Mouse (Mus musculus) ES-E14 (cell line): ENCODE results near the gene Polr2j. TPM values are rescaled to one million over a fixed set of nuclear protein-coding genes. Genes with fewer than 3 reads are reported as not detected.

Experiments
- DNase-seq: peaks from one replicate; pipeline ENCODE4 v3.0.0-alpha.2; 2013; ENCODE audit warnings: low read depth, low spot score
- H3K27ac ChIP-seq: 2 replicates; pipeline ENCODE4 v1.5.1; 2012; ENCODE audit warnings: low read depth, mild to moderate bottlenecking, low read length, moderate library complexity, mixed read lengths; ENCODE audit not compliant: poor library complexity, insufficient read depth, severe bottlenecking
- H3K36me3 ChIP-seq: 2 replicates; pipeline ENCODE4 v1.6.1; 2012; ENCODE audit warnings: mild to moderate bottlenecking, low read length, moderate library complexity, mixed read lengths; ENCODE audit not compliant: control insufficient read depth, poor library complexity, insufficient read depth, severe bottlenecking
- H3K4me1 ChIP-seq, 2 experiments: fragments of 150-350 bp in 1 of 2; sonication (generic) in 1 of 2; 2 replicates each; pipeline ENCODE4 v1.6.1; 2012; ENCODE audit warnings: low read length in 2 of 2, mild to moderate bottlenecking in 1 of 2, mixed read lengths in 1 of 2; ENCODE audit not compliant: control insufficient read depth in 2 of 2, insufficient read depth in 2 of 2, poor library complexity in 1 of 2
- H3K4me3 ChIP-seq, 2 experiments: fragments of 150-350 bp in 1 of 2; sonication (generic) in 1 of 2; 2 replicates each; pipeline ENCODE4 v1.5.1; 2012; ENCODE audit warnings: low read length in 2 of 2, low read depth in 1 of 2, mild to moderate bottlenecking in 1 of 2, mixed read lengths in 1 of 2; ENCODE audit not compliant: insufficient read depth in 1 of 2, poor library complexity in 1 of 2, severe bottlenecking in 1 of 2
- H3K9ac ChIP-seq: 2 replicates; pipeline ENCODE4 v1.6.1; 2012; ENCODE audit warnings: low read depth, mild to moderate bottlenecking, low read length, mixed read lengths; ENCODE audit not compliant: poor library complexity, insufficient read depth, severe bottlenecking
- H3K9me3 ChIP-seq: fragments of 150-350 bp; sonication (generic); 2 replicates; pipeline ENCODE4 v1.6.1; 2012; ENCODE audit warnings: low read depth, mild to moderate bottlenecking, low read length; ENCODE audit not compliant: control insufficient read depth, insufficient read depth
- CHD2 ChIP-seq: IDR thresholded peaks from 2 replicates; pipeline ENCODE4 v1.6.1; 2014; ENCODE audit warnings: mild to moderate bottlenecking, low read depth, low read length, inconsistent platforms
- HCFC1 ChIP-seq: IDR thresholded peaks from 2 replicates; pipeline ENCODE4 v1.6.1; 2012; ENCODE audit warnings: low read length, inconsistent platforms, borderline replicate concordance; ENCODE audit not compliant: insufficient read depth
- MAFK ChIP-seq: IDR thresholded peaks from 2 replicates; pipeline ENCODE4 v1.6.1; 2014; ENCODE audit warnings: mild to moderate bottlenecking, low read depth, low read length, inconsistent platforms; ENCODE audit not compliant: insufficient read depth
- ZC3H11A ChIP-seq: IDR thresholded peaks from 2 replicates; pipeline ENCODE4 v1.6.1; 2012; ENCODE audit warnings: low read depth, mild to moderate bottlenecking, inconsistent platforms, low read length, borderline replicate concordance
- ZNF384 ChIP-seq: IDR thresholded peaks from 2 replicates; pipeline ENCODE4 v1.6.1; 2012; ENCODE audit warnings: low read depth, low read length, inconsistent platforms
- in situ Hi-C, 2 experiments: fragments of 600-800 bp; cut with MboI; formaldehyde crosslinking; loops; one replicate each; pipeline ENCODE4 v1.15.1; 2025; ENCODE audit warnings: low sequenced_read_pairs in 2 of 2, inconsistent platforms in 1 of 2; ENCODE audit not compliant: unreplicated experiment in 2 of 2
- total RNA-seq: library from RNA; depleted of rRNA; stranded (reverse); fragments of 300-350 nt; gene quantifications from 2 replicates; pipeline ENCODE4 v1.2.3, GENCODE M21; 2012

Polr2j gene
- total RNA-seq, 1 experiment, result 195 TPM

GRCm38 (mm10) chr5:136137658-136138274 lies 21.3 kb downstream of the Polr2j start:
- Histone ChIP-seq H3K4me1 (peaks cover 0 to 18% of the 10 kb centered on the region in 2 experiments; a peak in 1 of 4 replicates), H3K9ac (no peak overlapping the region), H3K36me3 (peaks cover 26% of the 10 kb centered on the region), H3K27ac (no peak overlapping the region), H3K9me3 (no peaks in the 10 kb centered on the region), H3K4me3 (no peak overlapping the region)
- TF ChIP-seq HCFC1 (no peak), MAFK (no peak), ZC3H11A (no peak; the same call in 1 of the 2 replicates), ZNF384 (peak; percentile 91)
- in situ Hi-C loops, result no loop called here
- peak; percentile 75 for DNase-seq

- Histone ChIP-seq H3K9ac (no peak overlapping the region), H3K4me1 (peaks cover 0 to 7% of the 10 kb centered on the region in 2 experiments; a peak in 1 of 4 replicates), H3K4me3 (no peak overlapping the region), H3K27ac (no peak overlapping the region), H3K36me3 (peaks cover 17% of the 10 kb centered on the region), H3K9me3 (no peaks in the 10 kb centered on the region)
- TF ChIP-seq ZC3H11A (no peak), ZNF384 (no peak), MAFK (no peak), CHD2 (no peak), HCFC1 (no peak)
- in situ Hi-C loops, result no loop called here
- no peak for DNase-seq
These were observed 23.0 kb downstream of the Polr2j start for GRCm38 (mm10) chr5:136139393-136139792.

- no peak overlapping the region for H3K9ac ChIP-seq
- DNase-seq, result no peak
- H3K4me3 ChIP-seq, result no peak overlapping the region
- H3K27ac ChIP-seq, result no peak overlapping the region
- in situ Hi-C loops, result no loop called here
- H3K9me3 ChIP-seq, result no peaks in the 10 kb centered on the region
- TF ChIP-seq HCFC1, result no peak
- no peak for TF ChIP-seq ZNF384
- TF ChIP-seq ZC3H11A, result no peak
- no peak for TF ChIP-seq MAFK
- no peak for TF ChIP-seq CHD2
- peaks cover 17% of the 10 kb centered on the region for H3K36me3 ChIP-seq
- 0 out of 4 replicates have a peak, but pooled peaks cover 0 to under 1% of the 10 kb centered on the region in 2 experiments for H3K4me1 ChIP-seq
These were observed 23.6 kb downstream of the Polr2j start for GRCm38 (mm10) chr5:136140057-136140482.

- H3K4me1 ChIP-seq, result no peaks in the 10 kb centered on the region
- no peak overlapping the region for H3K27ac ChIP-seq
- no peaks in the 10 kb centered on the region for H3K9me3 ChIP-seq
- peaks cover 17% of the 10 kb centered on the region for H3K36me3 ChIP-seq
- no peak overlapping the region for H3K9ac ChIP-seq
- DNase-seq, result no peak
- TF ChIP-seq ZC3H11A, result no peak
- TF ChIP-seq MAFK, result no peak
- no peak for TF ChIP-seq CHD2
- no peak for TF ChIP-seq HCFC1
- no peak for TF ChIP-seq ZNF384
- no peak overlapping the region for H3K4me3 ChIP-seq
- in situ Hi-C loops, result no loop called here
These were observed 26.3 kb downstream of the Polr2j start for GRCm38 (mm10) chr5:136142746-136143145.
